Mouse (Mus musculus): ENCODE data around the gene Kcnj4.
"Not testable (repeated sequence)": the region's sequence is repeated elsewhere in the genome, so short reads cannot be mapped to it uniquely, and the experiment has no call there.

Gene Kcnj4

DNA sequence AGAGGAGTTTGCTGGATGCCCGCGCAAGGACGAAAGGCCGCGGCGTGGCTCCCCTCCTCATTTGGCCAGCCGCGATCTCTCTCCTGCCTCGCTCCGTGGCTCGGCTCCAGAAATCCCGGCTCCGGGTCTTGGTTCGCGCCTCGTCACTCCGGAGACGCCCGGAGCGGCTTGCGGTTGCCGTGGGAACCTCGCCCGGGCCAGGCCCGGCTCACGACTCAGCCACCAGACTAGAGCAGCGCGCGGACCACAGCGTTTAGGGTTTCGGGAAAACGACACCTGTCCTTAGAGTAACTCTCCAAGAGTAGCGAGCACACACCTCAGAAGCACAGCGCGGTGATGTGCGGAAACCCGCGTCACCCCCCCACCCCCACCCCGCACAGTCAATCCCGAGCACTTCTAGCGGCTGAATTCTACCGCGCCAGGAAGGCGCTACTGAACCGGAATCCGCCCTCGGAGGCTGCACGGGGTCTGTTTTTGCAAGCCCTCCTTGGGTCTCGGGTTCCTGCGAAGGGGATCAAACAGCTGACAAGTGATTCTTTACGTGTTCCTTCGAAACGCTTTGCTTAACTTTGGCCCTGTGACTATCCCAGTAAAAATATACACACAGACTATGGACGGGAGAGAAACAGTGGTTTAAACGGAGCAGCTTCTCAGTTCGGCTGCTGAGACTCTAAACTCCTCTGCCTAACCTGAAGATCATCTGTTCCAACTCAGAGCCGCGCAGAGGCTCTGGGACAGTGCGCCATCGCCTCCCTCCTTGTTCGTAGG is 6.7 kb upstream of the Kcnj4 start:
- DNase-seq (ENCODE audit: low read depth, low spot score): no peak

GRCm38 (mm10) chr15:79510425-79510824 is 5.4 kb upstream of the Kcnj4 start:
- DNase-seq (ENCODE audit: low read depth, low spot score): no peak

- DNase-seq (ENCODE audit: low read depth, low spot score): no peak
Measured at GRCm38 (mm10) chr15:79509998-79510397, 5.0 kb upstream of the Kcnj4 start.

GRCm38 (mm10) chr15:79507055-79507828 is 2.2 kb upstream of the Kcnj4 start:
- no peak for DNase-seq (ENCODE audit: low read depth, low spot score)

GRCm38 (mm10) chr15:79506460-79506859 is 1.4 kb upstream of the Kcnj4 start:
- no peak for DNase-seq (ENCODE audit: low read depth, low spot score)

DNA sequence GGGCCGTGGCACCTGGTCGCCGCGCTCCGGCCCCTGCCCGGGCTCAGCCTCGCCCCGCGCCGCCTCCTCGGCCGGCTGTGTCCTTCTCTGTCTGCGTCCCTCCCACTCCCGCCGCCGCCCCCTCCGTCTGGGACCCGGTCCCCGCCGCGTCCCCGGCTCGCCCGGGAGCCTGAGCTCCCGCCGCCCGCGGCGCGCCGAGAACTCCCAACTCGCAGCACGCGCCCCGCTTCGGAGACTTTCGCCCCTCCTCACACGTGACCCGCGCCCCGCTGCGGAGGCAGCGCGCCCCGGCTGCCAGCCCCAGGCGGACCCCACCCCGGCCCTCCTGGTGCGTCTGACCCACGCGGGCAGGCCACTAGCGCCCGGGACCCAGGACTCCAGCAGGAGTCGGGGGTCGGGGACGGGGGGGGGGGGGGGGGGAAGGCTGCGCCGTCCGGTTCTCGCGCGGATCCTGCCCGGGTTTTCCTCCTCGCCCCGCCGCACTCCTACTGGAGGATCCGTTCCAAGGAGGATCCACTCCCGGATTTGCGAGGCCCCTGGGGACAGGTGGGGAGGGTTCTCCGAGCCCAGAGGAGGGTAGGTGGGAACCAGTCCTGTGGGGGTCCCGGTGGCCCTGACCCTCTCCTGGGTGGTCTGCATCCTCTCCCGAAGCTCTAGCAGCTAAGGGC is 709 bp upstream of the Kcnj4 start:
- no peak for DNase-seq (ENCODE audit: low read depth, low spot score)

- DNase-seq (ENCODE audit: low read depth, low spot score): no peak
Measured at GRCm38 (mm10) chr15:79503438-79503837, 1.6 kb downstream of the Kcnj4 start.

GRCm38 (mm10) chr15:79502891-79503341 is 2.1 kb downstream of the Kcnj4 start:
- DNase-seq (ENCODE audit: low read depth, low spot score): no peak

DNA sequence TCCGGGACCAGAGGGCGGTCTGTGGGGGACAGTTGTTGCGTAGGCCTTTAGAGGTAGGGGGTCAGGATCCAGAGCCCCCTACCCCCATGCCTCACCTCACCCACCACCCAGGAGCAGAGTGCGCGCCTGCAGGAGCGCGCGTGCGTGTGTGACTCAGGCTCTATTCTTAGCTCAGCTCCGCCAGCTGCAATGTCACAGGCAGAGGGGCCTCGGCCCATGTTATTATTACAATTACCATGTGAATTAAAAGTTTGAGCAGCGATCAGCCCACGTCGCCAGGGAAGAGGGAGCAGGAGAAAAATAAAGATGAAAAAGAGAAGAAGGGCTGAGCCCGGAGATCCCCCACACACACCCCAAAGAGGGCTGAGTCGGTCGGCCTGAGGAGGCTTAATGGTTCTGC is 4.9 kb downstream of the Kcnj4 start:
- DNase-seq (ENCODE audit: low read depth, low spot score): no peak

DNA sequence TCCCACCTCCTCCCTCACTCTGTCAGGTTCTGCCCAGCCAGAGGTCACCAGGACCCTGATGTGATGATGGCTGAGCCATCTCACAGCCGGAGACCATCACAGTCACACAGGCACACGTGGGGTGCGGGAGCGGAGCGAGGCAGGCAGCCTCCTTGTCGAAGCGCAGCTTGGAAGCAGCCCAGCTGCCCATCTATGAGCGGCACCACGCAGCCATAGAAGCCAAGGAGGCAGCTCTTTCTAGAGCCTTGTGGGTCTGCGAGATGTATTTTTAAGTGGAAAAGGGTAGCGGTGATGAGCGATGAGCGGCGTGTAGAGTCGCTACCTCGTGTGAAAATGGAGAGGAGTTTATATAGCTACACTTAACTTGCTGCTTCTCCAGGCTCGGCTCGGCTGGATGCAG is 11.5 kb downstream of the Kcnj4 start:
- no peak for DNase-seq (ENCODE audit: low read depth, low spot score)

DNA sequence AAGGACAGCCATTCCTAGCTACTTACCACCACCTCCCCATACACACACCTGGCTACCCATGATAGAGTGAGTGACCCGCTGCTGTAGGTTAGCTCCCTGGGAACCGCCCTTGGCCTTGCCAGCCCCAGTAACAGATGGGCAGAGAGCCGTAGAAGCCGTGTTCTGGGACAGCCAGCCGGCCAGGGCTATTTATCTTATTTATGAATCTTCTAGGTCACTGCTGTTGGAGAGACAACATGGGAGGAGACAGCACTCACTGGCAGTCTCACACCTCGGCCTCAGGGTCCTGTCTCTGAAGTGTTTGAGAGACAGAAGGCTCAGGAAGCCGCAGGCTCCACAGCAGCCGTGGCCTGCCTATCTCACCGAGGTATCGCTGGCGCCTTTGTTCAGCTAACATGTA is 15.6 kb downstream of the Kcnj4 start:
- DNase-seq (ENCODE audit: low read depth, low spot score): no peak

DNA sequence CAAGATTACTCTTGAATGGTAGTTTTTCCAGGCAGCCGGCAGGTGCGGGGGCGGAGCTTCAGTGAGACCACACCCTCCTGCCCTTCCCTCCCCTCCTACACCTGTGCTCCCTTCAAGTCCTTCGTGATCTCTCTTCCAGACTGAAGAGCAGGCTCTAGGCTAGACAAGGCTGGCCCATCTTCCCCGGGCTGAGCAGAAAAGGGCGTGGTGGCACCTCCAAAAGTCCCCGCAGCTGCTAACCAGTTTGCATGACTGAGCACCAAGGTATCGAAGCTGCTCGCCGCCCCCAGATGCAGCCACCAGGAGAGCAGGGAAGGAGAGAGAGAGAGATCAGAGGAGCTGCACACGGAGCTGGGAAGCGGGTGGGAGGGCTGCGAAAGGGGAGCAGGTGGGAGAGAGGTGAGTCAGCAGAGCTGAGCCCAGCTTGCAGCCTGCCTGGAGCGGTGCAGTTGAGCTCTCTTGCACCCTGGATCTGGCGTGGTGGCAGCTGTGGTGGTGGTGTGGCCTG is 23.8 kb downstream of the Kcnj4 start:
- no peak for DNase-seq (ENCODE audit: low read depth, low spot score)

DNA sequence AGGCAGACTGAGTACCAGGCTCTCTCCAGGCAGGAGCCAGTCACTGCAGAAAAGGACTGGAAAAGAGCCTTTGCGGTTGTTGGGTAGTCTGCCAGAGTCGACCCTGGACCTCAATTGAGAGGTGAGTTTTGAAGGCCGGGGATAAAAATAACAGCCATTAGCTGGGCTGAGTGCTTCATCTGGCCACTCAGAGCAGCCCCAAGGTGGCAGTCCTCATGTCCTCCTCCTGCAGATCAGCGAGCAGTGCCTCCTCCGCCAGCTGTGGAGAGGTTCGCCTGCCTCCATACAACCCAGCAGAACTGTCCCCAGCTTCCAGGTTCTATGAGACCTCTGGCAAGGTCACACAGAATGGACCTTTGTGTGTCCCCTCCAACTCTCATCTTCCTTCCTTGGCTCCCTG is 27.8 kb downstream of the Kcnj4 start:
- no peak for DNase-seq (ENCODE audit: low read depth, low spot score)

DNA sequence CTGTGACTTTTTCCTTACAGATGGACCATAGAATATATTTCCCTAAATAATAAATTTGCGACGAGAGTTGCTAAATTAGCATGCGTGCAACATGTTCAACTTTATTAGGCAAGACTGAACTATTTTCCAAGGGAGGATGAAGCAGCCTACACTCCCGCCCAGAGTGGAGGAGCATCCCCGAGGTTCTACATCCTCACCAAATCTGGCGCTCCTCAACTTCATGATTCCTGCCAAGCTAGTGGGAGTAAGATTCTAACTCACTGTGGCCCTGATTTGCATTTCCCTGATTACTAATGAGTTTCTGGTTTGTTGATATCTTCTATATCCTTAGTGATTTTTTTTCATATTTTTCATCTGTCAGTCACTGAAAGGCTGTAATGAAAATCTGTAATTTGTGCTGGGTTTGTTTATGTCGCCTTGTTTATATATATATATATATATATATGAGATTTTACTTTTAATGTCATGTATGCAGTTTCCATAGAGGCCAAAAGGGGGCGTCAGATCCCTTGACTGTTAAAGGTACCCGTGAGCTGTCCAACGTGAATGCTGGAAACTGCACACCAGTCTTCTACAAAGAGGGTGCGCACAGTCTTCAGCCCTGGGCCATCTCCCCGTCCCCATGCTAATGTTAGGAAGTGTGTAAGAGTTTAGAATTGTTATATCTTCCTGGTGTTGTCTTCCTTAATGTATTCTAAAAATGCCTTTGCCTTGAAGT is 31.2 kb downstream of the Kcnj4 start:
- no peak for DNase-seq (ENCODE audit: low read depth, low spot score)

DNA sequence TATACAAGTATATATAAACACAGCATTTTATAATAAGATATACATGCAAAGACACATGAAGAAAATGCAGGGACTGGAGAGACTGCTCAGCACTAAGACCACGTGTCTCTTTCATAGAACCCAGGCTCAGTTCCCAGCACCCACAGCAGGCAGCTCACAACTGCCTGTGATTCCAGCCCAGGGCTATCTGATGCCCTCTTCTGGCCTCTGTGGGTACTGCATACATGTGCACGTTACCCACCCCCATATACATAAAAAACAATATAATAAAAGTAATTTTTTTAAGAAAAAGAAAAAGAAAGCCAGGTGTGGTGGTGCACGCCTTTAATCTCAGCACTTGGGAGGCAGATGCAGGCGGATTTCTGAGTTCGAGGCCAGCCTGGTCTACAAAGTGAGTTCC is 32.0 kb downstream of the Kcnj4 start:
- no peak for DNase-seq (ENCODE audit: low read depth, low spot score)

DNA sequence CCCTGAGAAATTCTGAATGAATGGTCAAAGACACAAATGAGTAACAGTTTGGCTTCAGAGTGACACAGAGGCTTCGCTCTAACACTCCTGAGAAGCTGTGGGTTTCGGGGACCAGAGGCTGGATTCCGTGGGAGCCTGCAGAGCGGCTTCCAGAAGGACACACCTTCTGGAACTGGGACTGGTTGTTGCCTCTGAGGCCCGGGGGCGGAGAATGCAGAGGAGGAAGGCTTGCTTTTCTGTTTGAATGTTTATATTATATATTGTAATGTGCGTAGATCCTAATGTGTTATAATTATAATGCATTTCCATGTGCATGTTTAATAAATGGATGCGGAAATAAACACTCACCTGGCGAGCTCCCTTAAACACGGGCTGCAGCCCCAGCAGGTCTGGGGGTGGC is 33.9 kb downstream of the Kcnj4 start:
- DNase-seq (ENCODE audit: low read depth, low spot score): no peak

- DNase-seq (ENCODE audit: low read depth, low spot score): no peak
Measured at GRCm38 (mm10) chr15:79470583-79470982, 34.5 kb downstream of the Kcnj4 start.

GRCm38 (mm10) chr15:79469577-79469976 is 35.5 kb downstream of the Kcnj4 start:
- DNase-seq (ENCODE audit: low read depth, low spot score): no peak

- peak; percentile 74 for DNase-seq (ENCODE audit: low read depth, low spot score)
Measured at GRCm38 (mm10) chr15:79466601-79467286, 38.3 kb downstream of the Kcnj4 start.

DNA sequence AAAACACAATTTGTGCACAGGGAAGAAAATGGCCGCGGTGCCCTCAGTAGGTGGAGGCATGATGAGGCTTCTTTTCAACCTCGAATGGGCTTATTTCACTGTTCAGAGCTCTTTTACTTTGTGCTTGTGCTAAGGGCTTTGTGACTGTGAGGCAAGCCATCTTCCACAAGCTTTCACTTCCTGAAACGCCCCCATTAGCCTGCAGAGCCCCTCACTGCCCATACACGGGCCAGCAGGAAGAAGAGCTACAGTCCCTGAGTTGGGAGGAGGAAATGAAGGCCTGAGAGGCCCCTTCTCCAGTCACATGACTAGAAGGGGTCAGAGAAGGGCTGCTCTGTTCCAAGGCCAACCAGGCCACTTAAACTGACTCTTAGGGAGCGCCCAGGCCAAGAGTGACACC is 48.5 kb downstream of the Kcnj4 start:
- no peak for DNase-seq (ENCODE audit: low read depth, low spot score)

DNA sequence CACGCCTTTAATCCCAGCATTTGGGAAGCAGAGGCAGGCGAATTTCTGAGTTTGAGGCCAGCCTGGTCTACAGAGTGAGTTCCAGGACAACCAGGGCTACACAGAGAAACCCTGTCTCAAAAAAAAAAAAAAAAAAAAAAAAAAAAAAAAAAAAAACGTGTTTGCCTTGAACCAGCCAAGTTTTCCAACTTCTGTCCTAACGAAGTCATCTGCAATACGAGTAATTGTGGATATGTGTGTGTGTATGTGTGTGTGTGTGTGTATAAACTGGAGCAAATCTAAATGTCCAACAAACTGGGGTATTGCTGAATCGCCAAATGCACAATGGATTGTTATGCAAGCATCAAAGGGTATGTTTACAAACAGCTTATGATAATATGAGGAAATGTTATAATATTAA is 48.9 kb downstream of the Kcnj4 start:
- not testable (repeated sequence) for DNase-seq (ENCODE audit: low read depth, low spot score)

Measured in skeletal muscle tissue, adult 2 months (tissue).